Mouse (Mus musculus): Measurements from ENCODE around the gene Pex13.
A peak's percentile ranks its signal among the peaks of the same experiment; 100 is the strongest.
"Not testable (repeated sequence)": the region's sequence is repeated elsewhere in the genome, so short reads cannot be mapped to it uniquely, and the experiment has no call there.

The Pex13 gene

GRCm38 (mm10) chr11:23647431-23647830 is 18.3 kb downstream of the Pex13 start:
- no peak for DNase-seq (ENCODE audit: low spot score in 2 of 2)

GRCm38 (mm10) chr11:23634573-23634972 is 31.2 kb downstream of the Pex13 start:
- DNase-seq (ENCODE audit: low spot score in 2 of 2): no peak

- DNase-seq (ENCODE audit: low spot score in 2 of 2): no peak
Observed at GRCm38 (mm10) chr11:23633879-23634215, 31.9 kb downstream of the Pex13 start.

- peak; percentile 67 to 80 for DNase-seq (ENCODE audit: low spot score in 2 of 2)
Observed at GRCm38 (mm10) chr11:23632945-23633878, 32.5 kb downstream of the Pex13 start, which contains the start of gene 0610010F05Rik. Gene 0610010F05Rik, minus strand, starts transcription at chr11:23633639.

- DNase-seq (ENCODE audit: low spot score in 2 of 2): no peak
Observed at GRCm38 (mm10) chr11:23630664-23631063, 35.1 kb downstream of the Pex13 start.

GRCm38 (mm10) chr11:23618995-23619394 is 46.8 kb downstream of the Pex13 start:
- no peak for DNase-seq (ENCODE audit: low spot score in 2 of 2)

GRCm38 (mm10) chr11:23614546-23614945 is 51.2 kb downstream of the Pex13 start:
- DNase-seq (ENCODE audit: low spot score in 2 of 2): no peak

- DNase-seq (ENCODE audit: low spot score in 2 of 2): not testable (repeated sequence)
Observed at GRCm38 (mm10) chr11:23607291-23607690, 58.5 kb downstream of the Pex13 start.
